Mouse (Mus musculus) mouse trophoblast stem cell (cell line): ENCODE measurements around the gene Tll1.

Experiments
- in situ Hi-C, 2 experiments: fragments of 300-500 bp; cut with MseI, MboI; formaldehyde crosslinking; loops; 2 replicates in 1 of 2; 3 replicates in 1 of 2; pipeline ENCODE4 v1.15.1; 2025

Gene Tll1

GRCm38 (mm10) chr8:64206024-64206385 is at the start of gene Tll1:
TSS of gene Tll1 (minus strand) at chr8:64206271.
- in situ Hi-C loops: no loop called here

- in situ Hi-C loops: no loop called here
Observed at GRCm38 (mm10) chr8:64238645-64239044, 32.6 kb upstream of the Tll1 start.

DNA sequence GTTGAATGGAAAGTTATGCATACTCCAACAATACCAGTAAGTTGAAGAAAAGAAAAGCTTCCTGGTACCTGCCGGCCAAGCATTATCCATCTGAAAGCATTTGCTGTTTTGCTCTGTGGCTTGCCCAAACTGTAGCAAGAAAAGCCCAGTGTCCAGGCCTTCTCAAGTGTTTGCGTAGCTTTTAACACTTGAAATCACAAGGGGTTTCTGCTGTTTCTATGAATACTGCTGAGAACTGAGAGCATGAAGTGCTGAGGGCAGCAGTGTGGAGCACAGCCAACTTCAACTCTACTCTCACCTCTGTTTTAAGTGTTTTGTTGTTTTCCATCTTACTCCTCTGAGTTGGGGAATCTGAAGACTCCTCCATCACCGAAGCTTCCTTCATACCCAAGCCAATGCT is 15.5 kb upstream of the Tll1 start:
- in situ Hi-C loops: no loop called here

- in situ Hi-C loops: no loop called here
Observed at GRCm38 (mm10) chr8:64217644-64218043, 11.6 kb upstream of the Tll1 start.

- in situ Hi-C loops: no loop called here
Observed at GRCm38 (mm10) chr8:64216252-64216651, 10.2 kb upstream of the Tll1 start.

GRCm38 (mm10) chr8:64215374-64215773 is 9.3 kb upstream of the Tll1 start:
- in situ Hi-C loops: no loop called here

GRCm38 (mm10) chr8:64214906-64215305 is 8.8 kb upstream of the Tll1 start:
- in situ Hi-C loops: no loop called here

DNA sequence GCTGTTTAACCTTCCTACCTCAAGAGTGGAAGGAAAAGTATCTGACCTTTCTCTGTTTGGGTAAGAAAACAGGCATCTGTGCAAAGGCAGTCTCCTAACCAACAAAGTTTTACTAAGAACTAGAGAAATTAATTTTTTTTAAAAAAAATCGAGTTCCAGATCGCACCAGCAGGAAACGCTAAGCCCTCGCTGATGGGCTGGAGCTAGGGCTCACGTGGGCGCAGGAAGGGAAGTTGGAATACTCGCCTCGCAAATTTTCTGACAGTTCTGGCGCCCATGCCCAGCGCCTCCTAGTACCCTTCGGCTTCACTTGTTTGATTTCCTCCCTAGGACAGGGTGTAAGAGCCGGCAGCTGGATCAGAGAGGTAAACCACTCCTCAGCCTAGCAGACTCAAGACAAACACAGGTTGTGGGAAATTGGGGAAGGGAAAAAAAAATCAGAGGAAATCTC is 365 bp upstream of the Tll1 start:
- in situ Hi-C loops: no loop called here

GRCm38 (mm10) chr8:64205321-64206023 is 599 bp downstream of the Tll1 start:
- in situ Hi-C loops: no loop called here

DNA sequence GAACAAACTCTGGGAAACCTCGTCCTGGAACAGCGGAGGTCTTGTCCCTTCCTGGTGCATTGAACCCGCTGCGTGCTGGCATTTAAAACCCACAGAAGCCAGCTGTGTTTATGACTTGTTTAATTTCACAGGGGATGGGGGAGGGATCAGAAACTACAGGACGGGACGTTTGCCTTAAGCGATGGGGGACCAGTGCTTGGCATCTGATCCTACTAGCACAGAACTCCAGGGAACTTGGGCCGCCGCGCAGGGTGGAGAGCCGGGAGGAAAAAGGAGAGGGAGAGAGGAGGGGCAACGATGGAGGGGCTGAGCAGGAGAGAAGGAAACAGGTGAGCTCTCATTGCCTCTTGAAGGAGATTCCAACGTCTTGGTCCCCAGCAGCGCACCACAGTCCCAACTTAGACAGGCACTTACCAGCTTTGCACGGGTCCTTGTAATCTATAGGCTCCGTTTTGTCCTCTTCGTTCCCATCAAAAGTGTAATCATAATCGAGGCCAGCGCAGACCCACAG is 1.2 kb downstream of the Tll1 start:
- in situ Hi-C loops: no loop called here

GRCm38 (mm10) chr8:64204167-64204566 is 1.9 kb downstream of the Tll1 start:
- in situ Hi-C loops: no loop called here

DNA sequence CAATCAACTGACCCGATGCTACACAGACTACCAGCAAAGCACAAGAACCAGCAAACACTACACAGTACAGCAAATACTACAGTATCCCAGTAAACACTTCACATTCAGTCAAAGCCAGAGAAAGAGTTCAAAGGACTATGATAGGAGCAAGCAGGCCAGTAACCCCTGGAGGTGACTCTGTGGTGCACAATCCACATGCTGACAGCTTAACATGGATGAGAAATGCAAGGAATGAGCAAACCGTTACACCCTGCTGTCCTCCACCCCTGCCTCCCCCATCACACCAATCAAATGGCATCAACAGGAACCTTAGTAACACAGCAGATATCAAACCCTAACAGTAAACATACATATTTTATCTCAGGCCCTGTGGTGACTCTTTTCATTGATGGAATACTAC is 7.7 kb downstream of the Tll1 start:
- in situ Hi-C loops: no loop called here

DNA sequence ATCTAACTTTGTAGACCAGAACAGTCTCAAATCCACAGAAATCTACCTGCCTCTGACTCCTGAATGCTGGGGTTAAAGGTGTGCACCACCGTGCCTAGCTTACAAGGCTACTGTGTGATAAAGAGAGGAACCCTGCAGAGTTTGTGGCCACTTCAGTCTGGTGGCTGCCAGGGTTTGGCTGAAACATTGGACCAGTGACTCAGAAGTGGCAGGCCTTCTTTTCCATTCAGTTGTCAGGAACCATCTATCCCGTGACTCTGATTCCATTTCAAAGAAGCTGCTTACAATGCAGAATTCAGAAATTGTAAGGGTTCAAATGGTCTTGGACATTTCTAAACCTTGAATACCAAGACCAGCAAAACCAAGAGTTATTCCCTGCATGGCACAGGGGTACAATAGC is 12.7 kb downstream of the Tll1 start:
- in situ Hi-C loops: no loop called here

DNA sequence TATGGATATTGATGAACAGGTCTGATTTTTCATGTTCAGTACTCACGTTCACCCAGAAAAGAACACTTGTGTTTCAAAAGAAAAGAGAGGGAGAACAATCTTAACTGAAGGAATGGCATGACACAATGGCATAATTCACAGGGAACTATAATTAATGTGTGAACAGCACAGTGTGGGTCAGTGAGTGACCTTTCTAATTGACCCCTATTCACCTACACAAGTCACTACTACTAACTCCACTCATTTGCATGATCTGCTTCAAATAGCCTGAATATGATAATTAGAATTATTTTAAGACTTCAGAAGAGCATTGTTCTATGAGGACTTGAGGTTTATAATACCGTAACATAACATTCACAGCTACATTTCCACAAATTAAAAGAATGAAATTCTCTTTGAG is 18.2 kb downstream of the Tll1 start:
- in situ Hi-C loops: no loop called here

- in situ Hi-C loops: no loop called here
Observed at GRCm38 (mm10) chr8:64176931-64177330, 29.1 kb downstream of the Tll1 start.

GRCm38 (mm10) chr8:64174916-64175315 is 31.2 kb downstream of the Tll1 start:
- in situ Hi-C loops: no loop called here

DNA sequence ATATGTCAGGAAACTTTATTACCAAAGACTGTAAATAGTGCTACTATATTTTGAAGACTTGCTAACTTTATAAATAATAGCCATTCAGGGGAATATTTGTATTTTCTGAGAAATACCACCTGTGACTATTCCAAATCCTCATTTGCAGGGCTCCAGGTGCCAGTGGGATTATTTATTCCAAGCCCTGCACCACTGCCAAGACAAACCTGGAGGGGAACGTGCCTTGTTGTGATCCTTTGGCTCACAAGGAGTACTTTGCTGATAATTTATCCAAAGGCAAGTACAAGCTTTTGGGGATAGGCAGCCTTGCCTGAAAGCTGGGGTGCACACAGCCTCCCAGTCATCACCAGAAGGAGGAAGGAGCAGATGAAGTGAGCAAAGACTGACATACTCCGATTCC is 32.3 kb downstream of the Tll1 start:
- in situ Hi-C loops: no loop called here

DNA sequence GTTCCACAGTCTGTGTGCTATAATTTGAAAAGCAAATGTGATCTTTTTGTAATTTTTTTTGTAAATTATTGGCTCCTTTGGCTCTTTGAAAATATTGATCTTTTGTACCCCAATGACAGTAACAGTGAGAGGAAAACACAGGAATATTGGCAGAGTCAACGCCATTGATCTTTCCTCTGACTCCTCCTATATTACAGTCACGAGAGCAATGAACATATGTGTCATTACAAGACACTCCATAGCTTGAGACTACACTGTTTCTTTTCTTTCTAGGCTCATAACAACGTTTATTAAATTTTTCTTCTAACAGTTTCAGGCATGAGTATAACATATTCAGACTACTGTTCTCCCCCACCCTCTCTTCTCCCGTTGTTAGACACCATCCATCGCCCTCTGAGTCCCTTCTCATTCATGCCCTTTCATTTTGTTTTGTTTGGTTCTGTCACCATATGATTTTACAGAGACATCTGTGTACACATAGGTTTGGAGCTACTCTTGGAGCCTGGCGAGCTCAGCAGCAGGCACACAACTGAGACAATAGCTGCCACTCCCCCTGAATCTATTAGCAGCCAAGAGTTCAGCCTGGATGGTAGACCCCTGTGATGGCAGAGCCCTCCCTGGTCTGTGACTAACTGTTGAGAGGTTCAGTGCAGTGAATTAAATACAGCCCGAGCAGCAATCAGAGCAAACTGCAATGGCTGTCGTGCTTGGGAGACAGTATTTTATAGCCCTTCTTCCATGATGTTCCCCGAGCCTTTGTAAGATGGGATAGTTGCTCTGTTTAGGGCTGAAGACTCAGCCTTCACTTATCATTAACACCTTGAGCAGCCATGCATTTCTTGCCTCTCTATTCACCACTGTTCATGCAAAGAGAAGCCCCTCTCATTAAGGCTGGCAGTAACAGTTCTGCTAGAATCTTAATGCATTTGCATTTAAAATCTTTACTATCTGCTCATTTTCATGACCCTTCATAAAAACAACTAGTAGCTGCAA is 52.9 kb downstream of the Tll1 start:
- in situ Hi-C loops: no loop called here

GRCm38 (mm10) chr8:64152216-64152804 is 53.8 kb downstream of the Tll1 start:
- in situ Hi-C loops: no loop called here

DNA sequence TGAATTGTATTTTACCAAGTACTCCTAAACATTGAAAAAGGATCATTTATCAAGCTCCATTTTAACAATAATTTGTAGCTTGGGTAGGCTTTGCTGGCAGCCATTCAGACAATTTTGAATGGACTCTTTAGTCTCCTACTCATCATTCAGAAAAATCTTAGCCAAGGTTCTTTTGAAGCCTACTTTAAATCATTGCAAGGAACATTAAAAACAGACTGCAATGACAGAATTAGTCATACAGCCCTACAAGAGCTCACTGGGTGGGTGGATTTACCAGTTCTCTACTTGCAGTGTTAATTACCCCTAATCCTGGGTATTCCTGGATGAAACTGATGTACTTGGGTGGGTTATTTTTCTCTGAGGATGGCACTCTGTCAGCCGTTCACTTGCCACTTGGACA is 69.5 kb downstream of the Tll1 start:
- in situ Hi-C loops: no loop called here

GRCm38 (mm10) chr8:64107190-64107589 is 98.9 kb downstream of the Tll1 start:
- in situ Hi-C loops: no loop called here

GRCm38 (mm10) chr8:64073396-64073795 is 132.7 kb downstream of the Tll1 start:
- in situ Hi-C loops: no loop called here
